Mouse (Mus musculus) erythroid progenitor cell, adult 5-6 weeks (primary cell): Measurements from ENCODE around the gene Frmpd4. TPM values are rescaled to one million over a fixed set of nuclear protein-coding genes. Genes with fewer than 3 reads are reported as not detected.

Experiments used
- ATAC-seq: replicated peaks from 2 replicates; pipeline ENCODE4 v1.8.0; 2016; ENCODE audit warnings: moderate number of reproducible peaks, mild to moderate bottlenecking, moderate TSS enrichment, inconsistent platforms; ENCODE audit not compliant: poor library complexity, low FRiP score, severe bottlenecking
- total RNA-seq, 2 experiments: library from RNA; stranded (forward) in 1 of 2; stranded (reverse) in 1 of 2; fragments of 150-400 nt in 1 of 2; fragments of 186-747, 209-891 nt in 1 of 2; gene quantifications; 2 replicates each; pipeline versions ENCODE4 v1.2.3 to v1.2.4; 2015 to 2017; ENCODE audit warnings: low replicate concordance in 2 of 2

The Frmpd4 gene
- not detected in 2 replicates for total RNA-seq (2015; ENCODE audit: low replicate concordance)
- not detected in 2 replicates for total RNA-seq (2017; ENCODE audit: low replicate concordance)

- ATAC-seq: no peak
These were observed at the start of gene Frmpd4 for GRCm38 (mm10) chrX:168577131-168577530. Gene Frmpd4, minus strand, starts transcription at chrX:168577231.

GRCm38 (mm10) chrX:168595193-168595592, 18.2 kb upstream of the Frmpd4 start:
- ATAC-seq: no peak

GRCm38 (mm10) chrX:168584303-168584702, 7.3 kb upstream of the Frmpd4 start:
- ATAC-seq: no peak

DNA sequence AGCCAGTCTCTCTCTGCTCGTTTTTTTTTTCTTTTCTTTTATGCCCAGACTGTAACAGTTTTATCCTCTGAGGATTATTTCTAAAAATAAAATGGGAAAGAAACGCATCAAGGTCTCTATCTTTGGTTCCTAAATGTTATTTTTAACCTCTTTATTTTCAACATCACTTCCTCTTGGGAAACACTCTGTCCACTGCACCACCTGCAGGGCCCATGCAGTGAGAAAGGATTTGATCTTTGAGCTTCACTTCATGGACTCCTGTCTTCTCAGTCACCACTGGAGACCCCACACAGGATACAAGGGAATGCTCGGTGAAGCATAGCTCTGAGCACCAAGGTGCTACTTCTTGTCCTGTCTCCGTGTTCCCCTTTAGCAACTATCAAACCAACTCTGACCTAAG, 5.2 kb downstream of the Frmpd4 start:
- no peak for ATAC-seq

DNA sequence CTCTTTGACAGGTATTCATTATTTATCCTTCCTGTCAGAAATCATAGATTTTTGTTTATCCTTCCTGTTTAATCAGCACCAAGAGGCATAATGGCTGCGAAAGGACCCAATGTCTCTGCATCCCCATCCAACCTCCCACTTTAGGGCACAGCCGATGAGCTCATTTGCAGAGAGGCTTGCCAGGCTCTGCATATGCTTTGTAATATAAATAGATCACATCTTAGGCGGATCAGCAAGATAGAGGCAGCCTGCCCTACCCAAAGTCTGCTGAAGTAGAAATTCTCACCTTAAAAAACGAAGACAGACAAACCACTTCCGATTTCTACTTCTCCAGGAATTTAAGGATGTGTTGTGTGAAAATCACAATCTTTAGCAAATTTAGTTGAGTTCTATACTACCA, 7.8 kb downstream of the Frmpd4 start:
- ATAC-seq: no peak

DNA sequence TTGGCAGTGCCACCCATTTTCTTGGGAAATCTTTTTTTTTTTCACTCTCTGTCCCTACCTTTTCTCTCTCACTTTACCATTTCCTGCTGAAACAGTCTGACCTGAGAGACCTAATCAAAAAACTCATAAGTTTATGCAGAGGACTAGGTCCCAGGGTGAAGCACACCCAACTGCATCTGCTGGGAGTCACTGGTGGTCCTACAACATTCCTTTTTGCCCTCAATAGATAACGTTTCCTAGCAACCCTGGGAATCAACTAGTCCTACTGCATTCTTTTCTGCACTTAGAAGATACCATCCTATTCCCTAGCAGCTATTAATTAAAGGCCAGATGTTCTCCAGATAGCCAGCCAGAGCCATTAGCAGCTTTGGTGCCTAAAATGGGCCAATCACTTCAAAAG, 71.8 kb downstream of the Frmpd4 start:
- ATAC-seq: no peak

- no peak for ATAC-seq
These were observed 121.8 kb downstream of the Frmpd4 start for GRCm38 (mm10) chrX:168455233-168455632.

- no peak for ATAC-seq
These were observed 145.8 kb downstream of the Frmpd4 start for GRCm38 (mm10) chrX:168431206-168431605.

GRCm38 (mm10) chrX:168429814-168430213, 147.2 kb downstream of the Frmpd4 start:
- ATAC-seq: no peak

GRCm38 (mm10) chrX:168415403-168415802, 161.6 kb downstream of the Frmpd4 start:
- ATAC-seq: no peak

DNA sequence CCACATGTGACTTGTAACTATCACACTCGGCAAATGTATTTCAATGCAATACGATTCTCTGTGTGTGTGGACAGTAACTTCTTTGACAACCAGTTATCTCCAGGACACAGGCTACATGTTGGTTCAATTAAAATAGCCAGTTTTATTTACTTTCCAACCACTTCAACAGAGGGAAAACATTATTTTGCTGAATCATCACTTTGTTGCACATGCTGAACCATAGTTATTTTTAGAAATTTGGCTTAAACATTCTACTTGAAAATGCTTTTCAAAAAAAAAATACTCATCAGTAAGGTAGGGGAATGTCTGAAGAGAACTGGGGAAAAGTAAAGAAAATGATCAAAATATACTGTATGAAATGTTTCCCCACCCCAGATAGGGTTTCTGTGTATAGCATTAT, 173.5 kb downstream of the Frmpd4 start:
- no peak for ATAC-seq

DNA sequence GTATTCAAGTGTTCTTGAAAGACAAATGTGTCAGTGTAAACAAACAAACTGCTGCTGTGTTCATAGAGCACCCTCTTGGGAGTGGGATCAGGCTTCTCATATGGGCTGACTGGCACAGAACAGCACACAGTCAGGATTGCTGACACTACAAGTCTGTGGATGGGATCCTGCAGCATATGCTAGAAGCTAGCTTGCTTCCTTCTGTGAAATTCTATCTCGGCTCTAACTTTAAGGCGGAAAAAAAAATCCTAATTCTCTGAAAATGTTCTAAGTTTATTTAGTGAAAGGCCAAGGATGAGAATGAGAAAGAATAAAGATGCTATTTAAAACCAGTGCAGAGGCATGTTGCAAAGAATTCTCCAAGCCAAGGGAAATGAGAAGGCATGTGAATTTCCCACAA, 226.6 kb downstream of the Frmpd4 start:
- no peak for ATAC-seq

DNA sequence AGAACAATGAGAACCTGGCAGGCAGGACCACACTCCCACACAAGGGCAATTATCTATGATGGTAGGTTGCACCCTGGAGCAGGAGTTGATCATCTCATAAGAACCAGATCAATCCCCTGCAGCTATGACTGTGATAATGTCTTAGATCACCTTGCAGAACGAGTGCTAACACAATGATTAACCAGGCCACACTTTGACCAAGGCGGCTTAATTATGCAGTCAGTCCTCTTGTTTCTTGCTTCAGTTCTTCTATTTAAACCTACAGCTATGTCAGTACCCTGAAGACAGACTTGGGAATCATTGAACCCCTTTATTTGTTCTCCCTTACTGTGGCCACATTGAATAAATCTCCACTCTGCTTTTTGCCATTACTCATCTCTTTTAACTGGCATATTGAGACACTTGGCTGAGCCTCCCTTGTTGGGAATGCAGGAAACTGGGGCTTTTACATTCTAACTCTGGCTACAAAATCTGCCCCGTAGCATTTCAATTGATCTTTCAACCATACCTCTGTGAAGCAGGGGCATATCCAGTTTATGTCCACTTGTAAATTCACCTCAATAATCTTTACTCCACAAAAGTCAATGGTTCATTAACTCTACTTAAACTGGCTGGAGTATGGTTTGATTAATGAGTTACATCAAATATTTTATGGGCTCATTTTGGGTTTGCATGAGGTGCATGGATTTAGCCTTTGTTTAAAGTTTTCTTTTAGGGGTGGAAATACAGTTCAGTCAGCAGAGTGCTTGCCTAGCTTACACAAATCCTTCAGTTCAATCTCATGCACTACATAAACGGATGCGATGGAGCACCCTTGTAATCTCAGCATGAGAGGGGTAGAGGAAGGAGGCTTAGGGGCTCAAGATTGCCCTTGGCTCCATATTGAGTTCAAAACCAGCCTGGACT, 227.5 kb downstream of the Frmpd4 start:
- no peak for ATAC-seq

- ATAC-seq: no peak
These were observed 238.8 kb downstream of the Frmpd4 start for GRCm38 (mm10) chrX:168338212-168338611.

DNA sequence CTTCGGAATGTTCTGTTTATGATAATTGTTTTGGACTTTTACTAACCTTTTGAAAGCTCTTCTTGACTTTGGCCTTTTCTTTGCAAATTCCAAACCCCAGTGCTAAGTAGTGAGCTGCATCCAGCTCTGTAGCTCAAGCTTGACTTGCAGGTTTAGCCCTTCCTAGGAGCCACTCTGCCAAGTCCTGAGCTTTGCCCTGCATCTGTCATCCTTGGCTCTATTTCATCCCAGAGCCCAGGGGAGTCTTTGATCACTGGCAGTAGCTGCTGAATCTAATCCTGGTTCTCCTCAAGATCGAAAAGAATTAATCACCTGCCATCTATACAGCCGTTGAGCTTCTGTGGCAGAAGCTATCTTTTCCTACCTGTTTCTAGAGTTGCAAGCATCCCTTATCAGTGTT, 251.9 kb downstream of the Frmpd4 start:
- ATAC-seq: no peak

GRCm38 (mm10) chrX:168312158-168312557, 264.9 kb downstream of the Frmpd4 start:
- no peak for ATAC-seq

DNA sequence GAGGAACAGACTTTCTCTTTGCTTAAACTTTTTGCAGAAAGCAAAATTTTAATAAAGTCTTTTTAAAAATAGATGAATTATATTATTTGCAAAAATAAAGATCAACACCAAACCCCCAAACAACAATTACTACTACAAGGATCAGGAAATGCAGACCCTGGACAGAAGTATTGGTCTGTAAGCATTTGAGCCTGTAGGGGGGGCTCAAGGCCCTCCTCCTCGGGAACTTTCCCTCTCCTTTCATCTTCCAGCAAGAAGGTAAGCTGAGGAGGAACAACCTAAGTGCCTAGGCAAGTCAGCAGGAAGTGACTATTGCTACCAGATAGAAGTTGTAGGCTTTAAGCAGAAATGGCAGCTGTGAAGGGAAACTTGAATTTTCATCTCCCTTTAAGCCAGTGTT, 266.9 kb downstream of the Frmpd4 start:
- ATAC-seq: no peak

- no peak for ATAC-seq
These were observed 284.5 kb downstream of the Frmpd4 start for GRCm38 (mm10) chrX:168292506-168292905.

DNA sequence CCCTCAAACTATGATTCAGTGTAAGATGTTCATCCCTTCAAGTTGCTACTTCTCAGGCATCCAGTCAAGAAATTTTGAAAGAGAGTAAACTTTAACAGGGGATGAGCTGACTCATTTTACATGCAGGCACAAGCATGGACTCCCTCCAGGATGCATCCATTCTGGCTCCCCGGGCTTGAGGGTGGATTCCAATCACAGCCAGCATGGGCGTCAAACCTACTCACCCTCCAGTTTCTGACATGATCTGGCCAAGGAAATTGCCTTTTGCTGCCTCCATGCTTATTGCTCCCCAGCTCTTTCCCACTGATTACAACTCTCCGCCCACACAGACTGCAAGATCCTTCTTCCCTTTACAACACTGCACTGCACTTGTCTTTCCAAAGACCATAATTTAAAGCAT, 370.0 kb downstream of the Frmpd4 start:
- ATAC-seq: no peak

DNA sequence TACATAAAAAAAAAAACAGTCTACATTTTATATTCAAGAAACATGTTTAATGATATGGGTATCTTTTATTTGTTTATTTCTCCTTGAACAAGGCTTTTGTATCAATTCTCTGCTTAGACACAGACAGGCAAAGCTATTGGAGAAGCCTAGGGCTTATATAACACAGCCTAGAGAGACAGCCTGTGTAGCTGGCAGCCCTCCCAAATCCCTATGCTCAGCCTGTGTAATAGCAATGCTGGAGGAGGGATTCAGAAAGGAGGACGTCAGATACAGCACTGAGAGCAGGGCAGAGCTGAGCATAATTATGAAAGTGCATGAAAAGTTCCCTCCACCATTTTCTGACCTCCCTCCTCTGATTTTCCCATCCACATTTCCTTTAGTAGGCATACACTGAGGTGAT, 385.1 kb downstream of the Frmpd4 start:
- ATAC-seq: no peak

DNA sequence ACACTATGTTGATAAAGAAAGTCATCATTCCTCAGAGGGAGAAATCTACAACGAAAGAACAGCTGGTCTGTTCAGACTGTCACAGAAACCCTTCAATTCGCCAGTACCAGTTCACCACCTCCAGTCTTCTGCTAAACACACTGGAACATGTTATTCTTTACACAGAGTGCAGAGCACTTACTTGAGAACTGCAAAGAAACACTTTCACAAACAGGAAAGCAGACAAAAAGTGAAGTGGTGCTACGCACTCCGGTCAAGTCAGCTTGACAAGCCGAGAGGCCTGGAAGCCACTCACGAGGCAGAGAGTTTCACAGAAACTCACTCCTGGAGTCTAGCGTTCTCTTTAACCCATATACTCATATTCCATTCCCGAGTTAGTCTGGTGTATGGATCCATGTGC, 387.5 kb downstream of the Frmpd4 start:
- no peak for ATAC-seq

DNA sequence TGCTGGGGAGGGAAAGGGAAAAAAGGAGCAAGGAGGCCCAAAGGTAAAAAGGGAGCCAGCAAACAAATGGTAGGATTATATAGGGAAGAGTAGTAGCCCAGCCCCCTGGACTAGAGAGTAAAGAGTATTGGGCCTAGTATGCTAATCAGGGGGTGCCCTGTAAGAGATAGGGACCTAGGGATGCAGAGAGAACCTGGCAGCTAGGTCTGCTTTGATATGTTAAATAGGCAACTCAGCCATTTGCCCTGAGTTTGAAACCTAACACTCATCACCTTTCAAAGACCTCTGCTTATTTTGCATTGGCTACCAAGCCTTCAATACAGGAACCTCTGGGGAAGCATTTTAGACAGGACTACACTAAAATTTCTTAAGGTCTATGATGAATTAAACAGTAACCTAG, 414.0 kb downstream of the Frmpd4 start:
- ATAC-seq: no peak
